Mouse (Mus musculus) hindbrain, embryonic 15.5 days (tissue): ENCODE results near the gene Tex48. TPM values are rescaled to one million over a fixed set of nuclear protein-coding genes. Genes with fewer than 3 reads are reported as not detected.

Source experiments
- ATAC-seq: fragments of 200-750 bp; cut with Nextera tagmentation; 2 replicates; pipeline ENCODE4 v1.8.0; 2017; ENCODE audit warnings: low read depth, moderate number of reproducible peaks, moderate TSS enrichment; ENCODE audit not compliant: low FRiP score
- H3K27ac ChIP-seq: fragments of 300-500 bp; sonication (generic); replicated peaks from 2 replicates; pipeline ENCODE4 v1.5.1; 2015; ENCODE audit warnings: mild to moderate bottlenecking, inconsistent platforms
- H3K27me3 ChIP-seq: fragments of 300-500 bp; sonication (generic); 2 replicates; pipeline ENCODE4 v1.6.1; 2015; ENCODE audit warnings: control low read depth, inconsistent platforms
- H3K36me3 ChIP-seq: fragments of 300-500 bp; sonication (generic); 2 replicates; pipeline ENCODE4 v1.6.1; 2015; ENCODE audit warnings: control low read depth, inconsistent platforms
- H3K4me1 ChIP-seq: fragments of 300-500 bp; sonication (generic); replicated peaks from 2 replicates; pipeline ENCODE4 v1.6.1; 2015; ENCODE audit warnings: control low read depth, inconsistent platforms
- H3K4me2 ChIP-seq: fragments of 300-500 bp; sonication (generic); 2 replicates; pipeline ENCODE4 v1.6.1; 2015; ENCODE audit warnings: moderate library complexity, mild to moderate bottlenecking, inconsistent platforms
- H3K4me3 ChIP-seq: fragments of 300-500 bp; sonication (generic); 2 replicates; pipeline ENCODE4 v1.5.1; 2015; ENCODE audit warnings: mild to moderate bottlenecking, inconsistent platforms
- H3K9ac ChIP-seq: fragments of 300-500 bp; sonication (generic); 2 replicates; pipeline ENCODE4 v1.6.1; 2015; ENCODE audit warnings: inconsistent platforms
- H3K9me3 ChIP-seq: fragments of 300-500 bp; sonication (generic); 2 replicates; pipeline ENCODE4 v1.6.1; 2016; ENCODE audit warnings: control low read depth, inconsistent platforms
- WGBS: fragments of 180-500 bp; shearing (Covaris S2); methylation state at CpG from one replicate; pipeline ENCODE4 v1.1.7; 2015; 5-methylcytosine and 5-hydroxymethylcytosine counted together
- polyA plus RNA-seq: library from polyadenylated mRNA; unstranded; fragments of >200 nt; fragmentation: Nextera tagmentation; extraction: Ambion mirVana; gene quantifications from 2 replicates; pipeline ENCODE4 v1.2.1, GENCODE M21; 2015

The Tex48 gene
- not detected in 2 replicates for polyA plus RNA-seq

GRCm38 (mm10) chr4:63622378-63622835 is at the start of gene Tex48:
Tex48 (minus strand) TSS chr4:63622428.
- H3K4me1 ChIP-seq, result no peaks in the 10 kb centered on the region
- no peak within 1 kb of the TSS for H3K9ac ChIP-seq
- no peaks in the 10 kb centered on the region for H3K27me3 ChIP-seq
- 58% methylated on average over 5 of the region's 5 CpGs for WGBS
- no peak within 1 kb of the TSS for H3K4me2 ChIP-seq
- H3K27ac ChIP-seq, result no peak within 1 kb of the TSS
- no peaks in the 10 kb centered on the region for H3K9me3 ChIP-seq
- no peak within 1 kb of the TSS for H3K4me3 ChIP-seq
- no peaks in the 10 kb centered on the region for H3K36me3 ChIP-seq
- ATAC-seq, result no peak

- no peak for ATAC-seq
- Histone ChIP-seq H3K27me3 (0 out of 2 replicates have a peak, but pooled peaks cover 3% of the 10 kb centered on the region), H3K36me3 (no peaks in the 10 kb centered on the region), H3K27ac (no peak overlapping the region), H3K4me3 (no peak overlapping the region), H3K9me3 (no peaks in the 10 kb centered on the region), H3K4me2 (no peak overlapping the region), H3K9ac (no peak overlapping the region), H3K4me1 (no peaks in the 10 kb centered on the region)
- 66% methylated on average over 4 of the region's 4 CpGs for WGBS
Observed at GRCm38 (mm10) chr4:63668255-63668654, 46.0 kb upstream of the Tex48 start.

- WGBS, result 47% methylated on average over 7 of the region's 7 CpGs
Observed at GRCm38 (mm10) chr4:63665738-63666137, 43.5 kb upstream of the Tex48 start.

GRCm38 (mm10) chr4:63663279-63663678 is 41.1 kb upstream of the Tex48 start, which contains the start of gene Gm11214:
Gm11214 (minus strand) TSS chr4:63663379.
- 0 out of 2 replicates have a peak, but pooled peaks cover 5% of the 10 kb centered on the region for H3K27me3 ChIP-seq
- no peak within 1 kb of the TSS for H3K4me3 ChIP-seq
- no peak for ATAC-seq
- no peak within 1 kb of the TSS for H3K27ac ChIP-seq
- H3K4me2 ChIP-seq, result no peak within 1 kb of the TSS
- H3K9ac ChIP-seq, result no peak within 1 kb of the TSS
- no peaks in the 10 kb centered on the region for H3K4me1 ChIP-seq
- H3K9me3 ChIP-seq, result no peaks in the 10 kb centered on the region
- no peaks in the 10 kb centered on the region for H3K36me3 ChIP-seq
- WGBS, result 96% methylated on average over 6 of the region's 6 CpGs

More at GRCm38 (mm10) chr4:63665738-63666137, 43.5 kb upstream of the Tex48 start:
- H3K4me1 ChIP-seq, result no peaks in the 10 kb centered on the region
- no peak overlapping the region for H3K9ac ChIP-seq
- H3K4me2 ChIP-seq, result no peak overlapping the region
- H3K9me3 ChIP-seq, result no peaks in the 10 kb centered on the region
- no peak for ATAC-seq
- H3K27ac ChIP-seq, result no peak overlapping the region
- 0 out of 2 replicates have a peak, but pooled peaks cover 3% of the 10 kb centered on the region for H3K27me3 ChIP-seq
- no peak overlapping the region for H3K4me3 ChIP-seq
- no peaks in the 10 kb centered on the region for H3K36me3 ChIP-seq

GRCm38 (mm10) chr4:63661857-63662256 is 39.6 kb upstream of the Tex48 start:
- Histone ChIP-seq H3K4me3 (no peak overlapping the region), H3K4me2 (no peak overlapping the region), H3K36me3 (no peaks in the 10 kb centered on the region), H3K9me3 (no peaks in the 10 kb centered on the region), H3K9ac (no peak overlapping the region), H3K27ac (no peak overlapping the region), H3K4me1 (no peaks in the 10 kb centered on the region), H3K27me3 (0 out of 2 replicates have a peak, but pooled peaks cover 2% of the 10 kb centered on the region)
- ATAC-seq, result no peak
- 39% methylated on average over 1 of the region's 1 CpGs for WGBS

GRCm38 (mm10) chr4:63661426-63661825 is 39.2 kb upstream of the Tex48 start:
- H3K9me3 ChIP-seq, result no peaks in the 10 kb centered on the region
- WGBS, result 35% methylated on average over 1 of the region's 1 CpGs
- H3K4me2 ChIP-seq, result no peak overlapping the region
- no peak overlapping the region for H3K27ac ChIP-seq
- no peaks in the 10 kb centered on the region for H3K36me3 ChIP-seq
- H3K4me1 ChIP-seq, result no peaks in the 10 kb centered on the region
- no peak overlapping the region for H3K9ac ChIP-seq
- 0 out of 2 replicates have a peak, but pooled peaks cover 2% of the 10 kb centered on the region for H3K27me3 ChIP-seq
- ATAC-seq, result no peak
- H3K4me3 ChIP-seq, result no peak overlapping the region

GRCm38 (mm10) chr4:63659775-63660174 is 37.5 kb upstream of the Tex48 start:
- Histone ChIP-seq H3K9ac (no peak overlapping the region), H3K4me3 (no peak overlapping the region)

GRCm38 (mm10) chr4:63659086-63659485 is 36.9 kb upstream of the Tex48 start:
- no peak overlapping the region for H3K4me2 ChIP-seq
- no peaks in the 10 kb centered on the region for H3K9me3 ChIP-seq
- H3K9ac ChIP-seq, result no peak overlapping the region
- no peak overlapping the region for H3K27ac ChIP-seq
- no peaks in the 10 kb centered on the region for H3K36me3 ChIP-seq
- H3K27me3 ChIP-seq, result 0 out of 2 replicates have a peak, but pooled peaks cover 2% of the 10 kb centered on the region
- ATAC-seq, result no peak
- H3K4me3 ChIP-seq, result no peak overlapping the region
- no peaks in the 10 kb centered on the region for H3K4me1 ChIP-seq
- WGBS, result 35% methylated on average over 4 of the region's 4 CpGs

More at GRCm38 (mm10) chr4:63659775-63660174, 37.5 kb upstream of the Tex48 start:
- no peaks in the 10 kb centered on the region for H3K4me1 ChIP-seq
- no peak overlapping the region for H3K4me2 ChIP-seq
- ATAC-seq, result no peak
- no peaks in the 10 kb centered on the region for H3K36me3 ChIP-seq
- no peak overlapping the region for H3K27ac ChIP-seq
- 83% methylated on average over 1 of the region's 1 CpGs for WGBS
- 0 out of 2 replicates have a peak, but pooled peaks cover 2% of the 10 kb centered on the region for H3K27me3 ChIP-seq
- no peaks in the 10 kb centered on the region for H3K9me3 ChIP-seq

- Histone ChIP-seq H3K9ac (no peak overlapping the region), H3K9me3 (no peaks in the 10 kb centered on the region), H3K27me3 (0 out of 2 replicates have a peak, but pooled peaks cover 2% of the 10 kb centered on the region), H3K36me3 (no peaks in the 10 kb centered on the region), H3K4me2 (no peak overlapping the region), H3K4me3 (no peak overlapping the region), H3K27ac (no peak overlapping the region), H3K4me1 (no peaks in the 10 kb centered on the region)
- whole genome bisulfite sequencing, result 87% methylated on average over 1 of the region's 1 CpGs
- ATAC-seq, result no peak
Observed at GRCm38 (mm10) chr4:63654381-63654780, 32.2 kb upstream of the Tex48 start.

- Histone ChIP-seq H3K27me3 (no peaks in the 10 kb centered on the region), H3K27ac (no peak overlapping the region), H3K4me1 (no peaks in the 10 kb centered on the region), H3K4me3 (no peak overlapping the region), H3K9me3 (no peaks in the 10 kb centered on the region), H3K9ac (no peak overlapping the region), H3K36me3 (no peaks in the 10 kb centered on the region), H3K4me2 (no peak overlapping the region)
- ATAC-seq, result no peak
Observed at GRCm38 (mm10) chr4:63643956-63644726, 21.9 kb upstream of the Tex48 start.

GRCm38 (mm10) chr4:63639842-63640241 is 17.6 kb upstream of the Tex48 start:
- Histone ChIP-seq H3K9me3 (no peaks in the 10 kb centered on the region), H3K27ac (no peak overlapping the region), H3K27me3 (no peaks in the 10 kb centered on the region), H3K4me3 (no peak overlapping the region), H3K4me2 (no peak overlapping the region), H3K4me1 (no peaks in the 10 kb centered on the region), H3K36me3 (no peaks in the 10 kb centered on the region), H3K9ac (no peak overlapping the region)
- 80% methylated on average over 2 of the region's 2 CpGs for WGBS
- no peak for ATAC-seq

- no peak overlapping the region for H3K27ac ChIP-seq
- no peaks in the 10 kb centered on the region for H3K27me3 ChIP-seq
- no peaks in the 10 kb centered on the region for H3K9me3 ChIP-seq
- H3K36me3 ChIP-seq, result no peaks in the 10 kb centered on the region
- no peaks in the 10 kb centered on the region for H3K4me1 ChIP-seq
- 57% methylated on average over 1 of the region's 1 CpGs for WGBS
- no peak overlapping the region for H3K4me3 ChIP-seq
- H3K9ac ChIP-seq, result no peak overlapping the region
- ATAC-seq, result no peak
- H3K4me2 ChIP-seq, result no peak overlapping the region
Observed at GRCm38 (mm10) chr4:63638603-63639002, 16.4 kb upstream of the Tex48 start.
